Mouse (Mus musculus) spleen, adult 2 months (tissue): ENCODE data around the gene Vsig8.

Source experiments
- CTCF ChIP-seq: fragments of 200-500 bp; IDR thresholded peaks from 2 replicates; pipeline ENCODE4 v1.5.1; 2011; ENCODE audit warnings: mild to moderate bottlenecking, inconsistent platforms; ENCODE audit not compliant: insufficient read depth, insufficient read length, insufficient replicate concordance; ENCODE audit errors: extremely low read depth
- POLR2A ChIP-seq: fragments of 200-500 bp; IDR thresholded peaks from 2 replicates; pipeline ENCODE4 v1.6.1; 2011; ENCODE audit warnings: low read depth, low read length, inconsistent platforms

GRCm38 (mm10) chr1:172550551-172550951, 5.2 kb upstream of the Vsig8 start:
- TF ChIP-seq CTCF (no peak), POLR2A (no peak; the same call in 1 of the 2 replicates)
